Mouse (Mus musculus): ENCODE measurements around the gene Kmo.
A peak's percentile ranks its signal among the peaks of the same experiment; 100 is the strongest.

DNA sequence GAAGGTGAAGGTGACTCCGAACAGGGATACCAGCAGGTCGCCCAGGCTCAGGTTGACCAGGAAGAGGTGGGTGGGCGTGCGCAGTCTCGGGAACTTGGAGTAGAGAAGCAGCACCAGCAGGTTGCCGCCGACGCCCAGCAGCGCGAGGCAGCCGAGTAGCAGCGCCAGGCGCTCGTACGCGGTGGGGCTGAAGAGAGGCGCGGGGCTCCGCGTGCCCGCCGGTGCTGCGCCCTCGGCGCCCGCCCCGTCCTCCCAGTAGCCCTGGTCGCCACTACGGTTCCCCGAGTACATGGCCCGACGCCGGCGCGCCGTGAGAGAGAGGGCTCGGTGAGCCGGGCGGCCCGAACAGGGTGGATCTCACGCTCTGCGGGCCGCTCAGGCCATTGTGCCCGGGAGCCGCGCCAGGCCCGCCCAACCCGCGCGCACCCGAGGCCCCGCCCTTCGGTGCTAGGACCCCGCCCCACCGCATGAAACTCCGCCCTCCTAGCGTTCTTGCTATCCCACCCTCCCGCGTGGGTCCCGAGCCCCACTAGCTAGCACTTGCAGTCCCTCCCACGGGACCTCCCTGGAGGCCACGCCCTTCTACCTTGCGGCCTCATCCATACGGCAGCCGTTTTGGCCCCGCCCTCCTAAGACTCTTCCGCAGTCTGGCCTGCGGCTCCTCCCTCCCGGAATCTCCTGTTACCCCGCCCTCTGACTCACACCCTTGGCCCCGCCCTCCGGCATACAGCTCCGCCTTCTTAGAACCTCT lies 72.2 kb downstream of the Kmo start, which contains the start of the genes Opn3 and Chml:
- TF ChIP-seq POLR2A (IDR thresholded peaks at IDR 0.05; ENCODE audit: borderline replicate concordance, control insufficient read depth, low read depth, low read length) (peak; percentile 86; the same call in 1 of the 2 replicates), CTCF (IDR thresholded peaks at IDR 0.05; ENCODE audit: control insufficient read depth, insufficient read depth, low read length) (no peak)
